ENCODE assay signal across 9 mouse cellular contexts in the genomic region with DNA sequence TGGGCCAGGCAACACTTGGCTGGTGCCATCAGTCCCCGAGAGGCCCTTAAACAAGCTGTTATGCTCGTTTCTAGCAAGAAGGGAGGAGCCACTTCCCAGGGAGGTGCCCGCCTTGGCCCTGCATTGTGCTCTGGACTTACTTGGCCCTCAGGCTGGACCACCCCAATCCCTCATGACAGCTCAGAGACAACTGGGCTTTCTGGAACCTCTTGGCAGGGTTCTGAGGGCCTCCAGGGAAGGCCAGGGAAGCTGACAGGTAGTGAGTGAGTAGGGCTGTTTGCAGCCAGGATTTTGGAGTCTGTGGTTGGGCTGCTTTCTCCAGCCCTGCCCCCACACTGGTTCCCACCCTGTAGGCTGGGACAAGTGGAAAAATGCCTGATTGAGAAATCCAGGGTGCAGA.
DNase-seq lines count a peak whose midpoint lies in the region; ATAC-seq lines count a peak whose summit lies in the region.
"Had no signal": no experiment of that assay in that cellular context is flagged by ENCODE, and none has a peak within 500 bp of the region (broad histone marks: within the 10 kb centered on the region; RNA-seq: fewer than 3 reads in every experiment).

No protein-coding gene starts in this region.

- no peak overlapping the region for H3K4me2 ChIP-seq in heart, embryonic 11.5 days
- H3K4me2 ChIP-seq in liver, embryonic 12.5 days, result no peak overlapping the region
- H3K4me2 ChIP-seq: neural tube, embryonic 13.5 days had no signal

- ATAC-seq in heart, embryonic 11.5 days (replicated peaks; ENCODE audit: insufficient number of reproducible peaks, low FRiP score, low TSS enrichment), result no peak
- ATAC-seq in liver, embryonic 12.5 days, result no peak

- no peak overlapping the region for H3K9ac ChIP-seq in heart, embryonic 11.5 days (ENCODE audit: low read depth, low read length)
- H3K9ac ChIP-seq in liver, embryonic 12.5 days, result no peak overlapping the region
- H3K9ac ChIP-seq: neural tube, embryonic 13.5 days had no signal

- peaks cover 31% of the 10 kb centered on the region for H3K4me1 ChIP-seq in heart, embryonic 11.5 days (ENCODE audit: control insufficient read depth, insufficient read depth, low read length)
- H3K4me1 ChIP-seq in liver, embryonic 12.5 days, result peaks cover 23% of the 10 kb centered on the region

- H3K27me3 ChIP-seq in heart, embryonic 11.5 days (ENCODE audit: control insufficient read depth, insufficient read depth, low read length), result no peaks in the 10 kb centered on the region
- no peaks in the 10 kb centered on the region for H3K27me3 ChIP-seq in liver, embryonic 12.5 days (replicated peaks)
- H3K27me3 ChIP-seq: neural tube, embryonic 13.5 days had no signal

- H3K9me3 ChIP-seq in heart, embryonic 11.5 days (replicated peaks; ENCODE audit: control insufficient read depth, low read length), result no peaks in the 10 kb centered on the region
- no peaks in the 10 kb centered on the region for H3K9me3 ChIP-seq in liver, embryonic 12.5 days (replicated peaks)
- H3K9me3 ChIP-seq: neural tube, embryonic 13.5 days had no signal

- 32% methylated on average over 3 of the region's 3 CpGs for WGBS in heart, embryonic 11.5 days (ENCODE audit: insufficient replicate concordance)
- 33% methylated on average over 3 of the region's 3 CpGs for WGBS in liver, embryonic 12.5 days (ENCODE audit: insufficient replicate concordance)

- intact Hi-C loops in heart, postnatal 25 days (cut with DNase I), result no loop called here

- no peak overlapping the region for H3K27ac ChIP-seq in heart, embryonic 11.5 days (ENCODE audit: low read depth, low read length)
- H3K27ac ChIP-seq in liver, embryonic 12.5 days, result no peak overlapping the region
- H3K27ac ChIP-seq: neural tube, embryonic 13.5 days had no signal

- no peak overlapping the region for H3K4me3 ChIP-seq in heart, embryonic 11.5 days (ENCODE audit: low read depth, low read length)
- H3K4me3 ChIP-seq in liver, embryonic 12.5 days, result no peak overlapping the region
- H3K4me3 ChIP-seq: neural tube, embryonic 13.5 days had no signal

- H3K36me3 ChIP-seq in heart, embryonic 11.5 days (ENCODE audit: control insufficient read depth, insufficient read depth, low read length), result no peaks in the 10 kb centered on the region
- H3K36me3 ChIP-seq in liver, embryonic 12.5 days, result no peaks in the 10 kb centered on the region
- H3K36me3 ChIP-seq: neural tube, embryonic 13.5 days had no signal

- DNase-seq in heart, adult 11 months, result peak; percentile 97
- DNase-seq in adipocyte (ENCODE audit: low spot score), result peak; percentile 61
- peak; percentile 52 for DNase-seq in heart, postnatal 25 days (ENCODE audit: low spot score)
- peak; percentile 63 for DNase-seq in lung, postnatal 36 days
- DNase-seq in cerebellum, adult 11-12 months, result no peak
- no peak for DNase-seq in cerebellum, postnatal 25 days

Comparison
In these comparisons a context has a peak if more than half of its experiments do, and no peak if none do; other contexts are left out.
1. DNase-seq: peak in heart, adult 11 months (single experiment), adipocyte (single experiment), heart, postnatal 25 days (single experiment) and lung, postnatal 36 days (single experiment); none in cerebellum, adult 11-12 months (single experiment) and cerebellum, postnatal 25 days (0 of 2).